Mouse (Mus musculus) gastrocnemius, postnatal 14 days (tissue): ENCODE measurements around the gene Tmem201. TPM values are rescaled to one million over a fixed set of nuclear protein-coding genes. Genes with fewer than 3 reads are reported as not detected.

Source experiments
- total RNA-seq, 2 experiments: library from RNA; stranded (reverse); gene quantifications; 2 replicates each; pipeline ENCODE4 v1.2.3; 2021

The Tmem201 gene
- total RNA-seq, 2 experiments from 2014 or later: 37.3 to 40.4 TPM

Other genes with a start within 250 kb of the Tmem201 start
- gene Ctnnbip1, start 219.8 kb downstream of the Tmem201 start, total RNA-seq: 10 to 100 TPM; 40.4 to 41.3 TPM
- 10 to 100 TPM; 42.0 to 56.1 TPM for gene Clstn1, start 151.6 kb downstream of the Tmem201 start, total RNA-seq
- gene Pik3cd, start 35.5 kb downstream of the Tmem201 start, total RNA-seq: 10 to 100 TPM; 10.1 to 12.6 TPM
- gene Slc25a33, start 36.2 kb upstream of the Tmem201 start, total RNA-seq: 10 to 100 TPM; 10.5 to 12.0 TPM
- 10 to 100 TPM; 12.9 to 20.1 TPM for gene Spsb1, start 217.0 kb upstream of the Tmem201 start, total RNA-seq